Mouse (Mus musculus): ENCODE data around the gene Ttc7. TPM values are rescaled to one million over a fixed set of nuclear protein-coding genes. Genes with fewer than 3 reads are reported as not detected.

Ttc7 gene
- total RNA-seq, 1 experiment from 2014 or later, result 176 TPM

- no peak for ATAC-seq (ENCODE audit: extremely low read depth, insufficient number of reproducible peaks, low FRiP score, poor library complexity, severe bottlenecking)
Observed at GRCm38 (mm10) chr17:87352106-87352897, 69.6 kb downstream of the Ttc7 start.

GRCm38 (mm10) chr17:87352898-87353225, 70.2 kb downstream of the Ttc7 start:
- no peak for ATAC-seq (ENCODE audit: extremely low read depth, insufficient number of reproducible peaks, low FRiP score, poor library complexity, severe bottlenecking)

- no peak for ATAC-seq (ENCODE audit: extremely low read depth, insufficient number of reproducible peaks, low FRiP score, poor library complexity, severe bottlenecking)
Observed at GRCm38 (mm10) chr17:87353745-87354320, 71.1 kb downstream of the Ttc7 start.

DNA sequence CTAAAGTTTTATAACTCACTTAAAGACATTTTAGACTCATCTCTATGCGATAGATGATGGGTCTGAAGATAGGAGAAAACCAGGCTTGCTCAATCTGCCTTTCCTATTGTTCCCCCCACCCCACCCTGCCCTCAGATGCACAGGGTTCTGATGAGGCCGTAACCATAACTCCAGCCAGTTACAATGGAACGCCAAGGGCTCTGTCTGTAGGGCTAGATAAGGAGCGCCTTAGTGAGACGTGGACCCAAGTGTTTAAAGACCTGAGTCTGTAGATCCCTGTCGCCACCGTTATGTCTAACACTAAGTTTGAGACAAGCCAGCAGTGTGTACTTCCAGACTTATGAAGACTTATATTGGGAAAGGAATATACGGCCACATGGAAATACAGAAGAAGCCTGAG, 72.8 kb downstream of the Ttc7 start:
- ATAC-seq (ENCODE audit: extremely low read depth, insufficient number of reproducible peaks, low FRiP score, poor library complexity, severe bottlenecking), result no peak

DNA sequence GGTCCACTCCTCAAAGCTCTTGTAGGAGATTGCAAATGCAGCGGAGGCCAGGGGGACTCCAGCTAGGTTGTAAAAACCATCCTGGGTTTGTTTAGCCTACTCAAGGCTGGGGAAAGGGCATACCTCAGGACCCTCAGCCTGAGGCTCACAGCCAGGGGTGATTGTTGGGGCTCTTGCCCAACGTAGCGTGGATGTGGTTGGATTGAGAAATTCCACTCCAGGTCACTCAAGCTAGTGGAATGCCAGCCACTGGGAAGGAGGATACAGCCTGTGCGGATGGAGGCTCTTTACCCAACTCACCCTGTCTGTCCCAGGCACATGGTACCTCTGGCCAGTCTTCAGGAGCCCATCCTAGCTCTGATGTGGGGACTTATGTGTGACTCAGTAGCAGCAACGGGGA, 73.6 kb downstream of the Ttc7 start:
- no peak for ATAC-seq (ENCODE audit: extremely low read depth, insufficient number of reproducible peaks, low FRiP score, poor library complexity, severe bottlenecking)

DNA sequence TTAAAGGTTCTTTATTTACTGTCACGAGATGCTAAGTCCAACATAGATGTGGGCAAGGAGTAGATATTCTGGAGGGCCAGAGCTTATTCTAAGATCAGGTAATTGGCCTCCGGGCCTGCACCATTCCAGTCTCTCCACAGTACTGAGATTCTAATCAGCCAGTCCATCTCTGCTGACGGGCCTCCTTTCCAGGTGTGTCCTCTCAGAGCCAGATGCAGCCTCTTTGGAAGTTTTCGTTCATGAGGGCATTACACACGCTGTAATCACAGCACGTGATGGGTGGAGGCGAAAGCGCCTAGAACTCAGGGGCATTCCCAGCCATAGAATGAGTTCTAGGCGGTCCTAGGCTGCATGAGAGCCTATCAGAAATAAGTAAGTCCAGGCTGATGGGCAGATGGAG, 74.8 kb downstream of the Ttc7 start:
- ATAC-seq (ENCODE audit: extremely low read depth, insufficient number of reproducible peaks, low FRiP score, poor library complexity, severe bottlenecking), result no peak

GRCm38 (mm10) chr17:87361132-87361531, 78.4 kb downstream of the Ttc7 start:
- ATAC-seq (ENCODE audit: extremely low read depth, insufficient number of reproducible peaks, low FRiP score, poor library complexity, severe bottlenecking), result no peak

DNA sequence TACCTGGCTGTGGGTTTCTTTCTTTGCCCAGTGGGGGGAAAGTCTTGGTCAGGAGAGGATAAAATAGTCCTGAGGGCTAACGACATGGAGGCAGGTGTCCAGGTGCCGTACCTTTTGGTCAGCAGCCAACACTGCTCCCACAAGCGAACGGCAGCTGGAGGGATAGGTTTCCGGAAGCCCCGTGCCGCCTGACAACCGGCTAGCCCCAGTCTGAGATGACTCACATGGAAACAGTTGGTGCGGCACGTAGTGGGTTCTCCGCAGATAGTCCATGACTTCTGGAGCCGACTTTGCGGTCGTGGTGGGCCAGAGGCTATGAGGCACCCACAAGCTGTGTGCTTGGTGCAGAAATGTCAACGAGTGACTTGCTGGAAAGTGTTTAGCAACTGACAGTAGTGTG, 81.4 kb downstream of the Ttc7 start:
- ATAC-seq (ENCODE audit: extremely low read depth, insufficient number of reproducible peaks, low FRiP score, poor library complexity, severe bottlenecking), result no peak

GRCm38 (mm10) chr17:87365268-87365667, 82.6 kb downstream of the Ttc7 start:
- ATAC-seq (ENCODE audit: extremely low read depth, insufficient number of reproducible peaks, low FRiP score, poor library complexity, severe bottlenecking), result peak; percentile 8; the same call in 1 of the 2 replicates

- ATAC-seq (ENCODE audit: extremely low read depth, insufficient number of reproducible peaks, low FRiP score, poor library complexity, severe bottlenecking), result no peak
Observed at GRCm38 (mm10) chr17:87366520-87366919, 83.8 kb downstream of the Ttc7 start.

DNA sequence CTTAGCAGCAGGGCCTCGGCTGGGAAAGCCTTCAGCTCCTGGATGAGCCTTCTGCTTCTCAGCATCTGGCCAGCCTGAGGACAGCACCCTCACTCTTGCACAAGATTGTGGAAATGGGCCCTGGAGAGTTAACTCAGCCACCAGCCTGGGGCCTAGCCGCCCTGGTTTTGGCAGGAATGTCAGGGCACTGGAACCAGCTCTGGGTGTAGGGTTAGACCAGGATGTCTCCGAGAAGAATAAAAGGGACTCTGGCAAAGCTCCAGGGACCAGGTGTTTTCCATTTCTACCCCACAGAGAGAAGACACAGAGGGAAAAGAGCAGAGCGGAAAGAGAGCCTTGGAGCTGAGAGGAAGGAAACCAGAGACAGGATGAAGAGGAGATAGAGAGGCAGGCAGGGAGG, 84.5 kb downstream of the Ttc7 start:
- no peak for ATAC-seq (ENCODE audit: extremely low read depth, insufficient number of reproducible peaks, low FRiP score, poor library complexity, severe bottlenecking)

GRCm38 (mm10) chr17:87367640-87368039, 85.0 kb downstream of the Ttc7 start:
- ATAC-seq (ENCODE audit: extremely low read depth, insufficient number of reproducible peaks, low FRiP score, poor library complexity, severe bottlenecking), result no peak

DNA sequence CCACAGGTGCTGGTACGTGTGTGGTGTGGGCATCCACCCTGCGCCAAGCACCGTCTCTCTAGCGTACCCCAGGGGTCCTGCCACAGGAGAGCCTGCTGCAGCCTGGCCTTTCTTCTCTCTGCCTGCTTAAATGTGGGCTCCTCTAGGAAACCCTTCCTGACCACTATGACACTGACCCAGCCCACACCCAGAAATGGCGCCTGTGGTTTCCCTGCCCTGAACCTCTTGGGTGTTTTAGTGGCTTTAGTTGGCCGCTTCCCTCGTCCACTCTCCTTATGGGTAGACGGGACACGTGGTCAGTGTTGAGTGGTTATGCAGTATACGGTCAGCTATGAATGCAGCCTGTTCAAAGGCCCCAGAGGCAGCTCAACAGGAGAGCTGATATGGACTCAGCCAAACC, 85.8 kb downstream of the Ttc7 start:
- ATAC-seq (ENCODE audit: extremely low read depth, insufficient number of reproducible peaks, low FRiP score, poor library complexity, severe bottlenecking), result no peak

DNA sequence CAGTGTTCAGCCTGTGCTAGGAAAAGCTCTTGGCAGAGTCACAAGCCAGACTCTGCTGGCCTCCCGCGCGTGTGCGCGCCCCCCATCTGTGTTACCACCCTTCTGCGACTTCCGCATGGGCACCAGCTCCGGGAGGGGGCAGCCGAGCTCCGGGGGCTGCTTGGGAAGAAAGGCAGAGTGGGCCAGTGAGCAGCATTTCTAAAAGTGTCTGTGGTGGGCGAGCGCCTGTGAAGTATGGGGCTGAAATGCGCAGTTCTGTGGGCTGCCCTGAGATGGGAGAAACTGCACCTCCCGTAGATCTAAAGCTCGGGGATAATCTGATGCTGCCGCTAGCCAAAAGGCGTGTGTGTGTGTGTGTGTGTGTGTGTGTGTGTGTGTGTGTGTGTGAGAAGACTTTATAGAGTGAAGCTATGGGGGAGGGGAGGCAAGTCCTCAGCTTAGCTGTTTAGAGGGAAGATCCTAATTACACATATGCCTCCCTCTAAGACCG, 86.6 kb downstream of the Ttc7 start:
- no peak for ATAC-seq (ENCODE audit: extremely low read depth, insufficient number of reproducible peaks, low FRiP score, poor library complexity, severe bottlenecking)

DNA sequence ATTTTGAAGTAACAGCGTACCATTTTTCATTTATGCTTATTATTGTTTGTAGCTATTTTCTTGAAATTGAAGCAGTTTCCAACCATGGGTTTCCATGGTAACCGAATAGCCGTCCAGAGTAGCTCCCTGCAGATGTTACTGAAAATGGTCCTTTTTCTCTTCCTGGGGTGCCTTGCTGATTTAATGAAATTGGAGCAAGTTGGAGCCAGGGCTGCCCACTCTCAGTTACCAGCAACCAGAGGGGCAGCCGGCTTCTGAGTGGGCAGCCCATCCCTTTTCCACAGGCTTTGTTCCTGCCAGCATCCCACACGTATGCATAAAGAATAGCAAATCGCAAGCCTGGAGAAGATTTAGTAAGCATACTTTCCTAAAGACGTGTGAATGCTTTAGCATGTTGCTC, 89.5 kb downstream of the Ttc7 start:
- no peak for ATAC-seq (ENCODE audit: extremely low read depth, insufficient number of reproducible peaks, low FRiP score, poor library complexity, severe bottlenecking)

DNA sequence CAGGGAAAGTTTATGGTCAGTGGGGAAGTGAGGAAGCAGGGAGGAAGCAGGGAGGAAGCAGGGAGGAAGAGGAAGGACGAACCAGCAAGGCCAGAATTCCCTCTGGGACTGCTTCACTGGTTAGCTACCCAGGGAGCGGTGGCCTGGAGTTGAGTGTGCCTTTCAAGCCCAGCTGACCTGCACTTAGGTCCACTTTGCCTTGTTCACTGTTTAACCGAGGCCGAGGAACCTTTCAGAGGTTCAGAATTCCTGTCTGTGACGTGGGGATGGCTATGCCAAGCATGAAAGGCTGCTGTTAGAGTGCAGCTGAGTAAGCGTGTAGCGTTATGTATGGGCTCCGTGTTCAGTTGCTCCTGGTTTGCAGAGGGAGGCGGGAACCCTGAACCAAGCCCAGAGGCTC, 90.6 kb downstream of the Ttc7 start:
- ATAC-seq (ENCODE audit: extremely low read depth, insufficient number of reproducible peaks, low FRiP score, poor library complexity, severe bottlenecking), result no peak

DNA sequence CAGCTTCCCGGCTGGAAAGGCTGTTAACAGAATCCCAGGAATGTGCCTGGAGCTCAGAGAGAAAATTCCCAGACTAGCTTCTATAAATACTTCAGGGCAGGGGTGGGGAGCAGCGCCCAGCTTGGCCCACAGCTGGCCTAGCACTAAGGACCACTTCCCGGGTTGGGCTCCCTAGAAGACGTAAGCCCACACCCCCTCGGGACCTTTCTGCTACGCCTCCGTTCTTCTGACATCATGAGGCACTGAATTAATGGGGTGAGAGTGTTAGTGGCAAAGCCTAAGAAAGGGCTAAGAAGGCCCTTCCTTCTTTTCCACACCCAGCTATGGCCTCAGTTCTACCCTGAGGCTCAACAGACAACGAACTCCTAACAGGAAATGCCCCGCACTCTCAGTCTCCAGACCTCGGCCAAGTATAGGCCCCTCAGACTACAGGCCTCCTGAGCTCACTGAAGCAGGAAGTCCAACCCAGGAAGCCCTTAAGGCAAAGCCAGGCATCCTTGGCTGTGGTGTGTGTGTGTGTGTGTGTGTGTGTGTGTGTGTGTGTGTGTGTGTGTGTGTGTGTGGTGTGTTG, 93.3 kb downstream of the Ttc7 start:
- ATAC-seq (ENCODE audit: extremely low read depth, insufficient number of reproducible peaks, low FRiP score, poor library complexity, severe bottlenecking), result peak; percentile 13; the same call in 1 of the 2 replicates

DNA sequence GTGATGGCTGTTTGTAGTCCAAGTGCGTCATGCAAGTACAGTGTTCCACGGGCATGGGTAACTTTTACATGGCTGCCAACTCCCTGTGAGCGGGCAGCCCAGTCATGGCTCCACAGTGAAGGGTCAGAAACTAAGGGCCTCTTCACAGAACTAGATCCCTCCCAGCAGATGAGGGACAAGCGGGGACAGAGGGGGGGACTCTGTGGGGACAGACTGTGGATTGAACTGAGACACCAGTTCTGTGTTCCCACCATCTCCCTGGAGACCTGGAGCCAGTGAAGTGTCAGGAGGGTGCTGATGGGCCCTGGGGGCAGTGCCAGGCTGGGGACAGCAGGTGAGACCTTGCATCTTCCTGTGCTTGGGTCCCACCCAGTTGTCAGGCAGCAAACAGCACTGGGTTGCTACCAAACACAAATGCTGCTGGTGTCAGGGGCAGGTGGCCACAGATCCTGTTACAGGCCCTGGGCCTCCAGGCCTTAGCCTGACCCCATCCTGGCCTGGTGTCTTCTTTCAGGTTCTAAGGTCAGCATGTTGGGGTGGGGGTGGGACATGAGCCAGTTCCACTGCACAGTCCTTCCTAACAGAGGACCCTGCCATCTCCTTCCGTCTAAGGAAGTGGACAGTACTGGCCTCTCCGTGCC, 94.3 kb downstream of the Ttc7 start:
- no peak for ATAC-seq (ENCODE audit: extremely low read depth, insufficient number of reproducible peaks, low FRiP score, poor library complexity, severe bottlenecking)

DNA sequence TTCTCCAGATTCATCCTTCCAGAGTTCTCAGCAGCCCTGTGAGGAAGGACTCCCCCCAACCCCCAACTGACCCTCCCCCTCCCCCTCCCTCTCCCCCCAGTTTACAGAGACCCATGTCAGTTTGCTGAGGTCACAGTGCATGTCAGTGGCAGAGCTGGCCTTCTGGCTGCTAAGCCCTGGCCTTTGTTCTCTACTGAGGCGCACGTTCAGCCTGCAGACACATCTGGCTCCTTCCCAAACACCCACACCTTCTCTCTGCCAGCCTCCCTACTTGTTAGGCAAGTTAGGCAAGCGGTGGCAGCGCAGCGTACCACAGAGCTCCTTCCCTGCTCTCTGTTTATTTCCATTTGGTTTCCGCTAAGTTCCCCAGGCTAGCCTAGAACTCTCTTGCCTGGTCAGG, 94.8 kb downstream of the Ttc7 start:
- ATAC-seq (ENCODE audit: extremely low read depth, insufficient number of reproducible peaks, low FRiP score, poor library complexity, severe bottlenecking), result no peak

Measured in neutrophil, adult 5-6 weeks (primary cell).